Mouse (Mus musculus) stomach, embryonic 14.5 days (tissue): ENCODE results near the gene Gm21969. TPM values are rescaled to one million over a fixed set of nuclear protein-coding genes. Genes with fewer than 3 reads are reported as not detected.
A peak's percentile ranks its signal among the peaks of the same experiment; 100 is the strongest.

Experiments used
- ATAC-seq: fragments of 200-750 bp; cut with Nextera tagmentation; 2 replicates; pipeline ENCODE4 v1.8.0; 2017; ENCODE audit warnings: low read depth, moderate TSS enrichment; ENCODE audit not compliant: insufficient number of reproducible peaks, insufficient read depth, low FRiP score
- H3K27ac ChIP-seq: fragments of 300-500 bp; sonication (generic); 2 replicates; pipeline ENCODE4 v1.5.1; 2014; ENCODE audit warnings: mild to moderate bottlenecking, low read length, moderate library complexity, mixed read lengths
- H3K27me3 ChIP-seq: fragments of 300-500 bp; sonication (generic); 2 replicates; pipeline ENCODE4 v1.6.1; 2014; ENCODE audit warnings: low read length, control low read depth, mixed read lengths; ENCODE audit not compliant: control insufficient read depth, insufficient read depth
- H3K36me3 ChIP-seq: fragments of 300-500 bp; sonication (generic); 2 replicates; pipeline ENCODE4 v1.6.1; 2014; ENCODE audit warnings: mild to moderate bottlenecking, control low read depth, low read length, moderate library complexity, mixed read lengths; ENCODE audit not compliant: control insufficient read depth, insufficient read depth
- H3K4me1 ChIP-seq: fragments of 300-500 bp; sonication (generic); 2 replicates; pipeline ENCODE4 v1.6.1; 2014; ENCODE audit warnings: low read length, control low read depth, mixed read lengths; ENCODE audit not compliant: control insufficient read depth, insufficient read depth
- H3K4me2 ChIP-seq: fragments of 300-500 bp; sonication (generic); replicated peaks from 2 replicates; pipeline ENCODE4 v1.6.1; 2014; ENCODE audit warnings: low read depth, low read length, control low read depth
- H3K4me3 ChIP-seq: fragments of 300-500 bp; sonication (generic); 2 replicates; pipeline ENCODE4 v1.5.1; 2014; ENCODE audit warnings: low read depth, low read length, control low read depth
- H3K9ac ChIP-seq: fragments of 300-500 bp; sonication (generic); replicated peaks from 2 replicates; pipeline ENCODE4 v1.6.1; 2014; ENCODE audit warnings: low read depth, mild to moderate bottlenecking, control low read depth, low read length, moderate library complexity, mixed read lengths
- H3K9me3 ChIP-seq: fragments of 300-500 bp; sonication (generic); 2 replicates; pipeline ENCODE4 v1.6.1; 2016; ENCODE audit warnings: low read depth, low read length, control low read depth; ENCODE audit not compliant: control insufficient read depth
- WGBS: fragments of 180-500 bp; shearing (Covaris S2); extraction: QIAGEN DNeasy Blood & Tissue Kit; methylation state at CpG from one replicate; pipeline ENCODE4 v1.1.7; 2014; 5-methylcytosine and 5-hydroxymethylcytosine counted together
- polyA plus RNA-seq: library from polyadenylated mRNA; unstranded; fragments of >200 nt; fragmentation: Nextera tagmentation; extraction: Ambion mirVana; gene quantifications from 2 replicates; pipeline ENCODE4 v1.2.1, GENCODE M21; 2014

The Gm21969 gene
- polyA plus RNA-seq, 1 experiment from 2014 or later, result not detected

- no peaks in the 10 kb centered on the region for H3K9me3 ChIP-seq
- no peak overlapping the region for H3K9ac ChIP-seq
- ATAC-seq, result no peak
- H3K4me3 ChIP-seq, result no peak overlapping the region
- H3K27ac ChIP-seq, result no peak overlapping the region
- no peaks in the 10 kb centered on the region for H3K36me3 ChIP-seq
- 67% methylated on average over 5 of the region's 5 CpGs for WGBS
- peaks cover 23% of the 10 kb centered on the region; the same call in 1 of the 2 replicates for H3K4me1 ChIP-seq
- H3K27me3 ChIP-seq, result no peaks in the 10 kb centered on the region
- H3K4me2 ChIP-seq, result no peak overlapping the region
Observed at GRCm38 (mm10) chr4:139589351-139590027, 13.5 kb upstream of the Gm21969 start.

- Histone ChIP-seq H3K9ac (no peak overlapping the region), H3K4me2 (no peak overlapping the region), H3K4me3 (no peak overlapping the region), H3K9me3 (no peaks in the 10 kb centered on the region), H3K27me3 (no peaks in the 10 kb centered on the region), H3K27ac (no peak overlapping the region), H3K36me3 (no peaks in the 10 kb centered on the region), H3K4me1 (peaks cover 16% of the 10 kb centered on the region; the same call in 1 of the 2 replicates)
- WGBS, result 57% methylated on average over 4 of the region's 4 CpGs
- ATAC-seq, result no peak
Observed at GRCm38 (mm10) chr4:139590446-139590845, 12.5 kb upstream of the Gm21969 start.

GRCm38 (mm10) chr4:139592895-139593294, 10.1 kb upstream of the Gm21969 start:
- no peaks in the 10 kb centered on the region for H3K9me3 ChIP-seq
- 79% methylated on average over 7 of the region's 7 CpGs for whole genome bisulfite sequencing
- H3K4me3 ChIP-seq, result no peak overlapping the region
- H3K27ac ChIP-seq, result no peak overlapping the region
- no peak overlapping the region for H3K9ac ChIP-seq
- no peaks in the 10 kb centered on the region for H3K27me3 ChIP-seq
- H3K4me2 ChIP-seq, result no peak overlapping the region
- no peaks in the 10 kb centered on the region for H3K36me3 ChIP-seq
- H3K4me1 ChIP-seq, result peaks cover 33% of the 10 kb centered on the region
- ATAC-seq, result no peak

- peaks cover 38% of the 10 kb centered on the region for H3K4me1 ChIP-seq
- no peaks in the 10 kb centered on the region for H3K27me3 ChIP-seq
- no peak for ATAC-seq
- no peak overlapping the region for H3K4me3 ChIP-seq
- 77% methylated on average over 6 of the region's 6 CpGs for WGBS
- no peak overlapping the region for H3K4me2 ChIP-seq
- H3K9ac ChIP-seq, result no peak overlapping the region
- H3K9me3 ChIP-seq, result no peaks in the 10 kb centered on the region
- no peak overlapping the region for H3K27ac ChIP-seq
- H3K36me3 ChIP-seq, result no peaks in the 10 kb centered on the region
Observed at GRCm38 (mm10) chr4:139593383-139593782, 9.6 kb upstream of the Gm21969 start.

- Histone ChIP-seq H3K27ac (no peak overlapping the region), H3K36me3 (no peaks in the 10 kb centered on the region), H3K27me3 (no peaks in the 10 kb centered on the region), H3K9me3 (no peaks in the 10 kb centered on the region), H3K4me1 (peaks cover 44% of the 10 kb centered on the region), H3K4me2 (no peak overlapping the region), H3K9ac (no peak overlapping the region), H3K4me3 (no peak overlapping the region)
- no peak for ATAC-seq
- WGBS, result 47% methylated on average over 3 of the region's 3 CpGs
Observed at GRCm38 (mm10) chr4:139594062-139594461, 8.9 kb upstream of the Gm21969 start.

GRCm38 (mm10) chr4:139596715-139597114, 6.3 kb upstream of the Gm21969 start:
- Histone ChIP-seq H3K9me3 (no peaks in the 10 kb centered on the region), H3K4me2 (no peak overlapping the region), H3K9ac (no peak overlapping the region), H3K27ac (no peak overlapping the region), H3K4me3 (no peak overlapping the region), H3K36me3 (no peaks in the 10 kb centered on the region), H3K4me1 (peaks cover 58% of the 10 kb centered on the region), H3K27me3 (no peaks in the 10 kb centered on the region)
- 31% methylated on average over 9 of the region's 9 CpGs for WGBS
- no peak for ATAC-seq

GRCm38 (mm10) chr4:139597286-139598284, 5.4 kb upstream of the Gm21969 start:
- WGBS, result 36% methylated on average over 20 of the region's 20 CpGs
- Histone ChIP-seq H3K9me3 (no peaks in the 10 kb centered on the region), H3K36me3 (no peaks in the 10 kb centered on the region), H3K4me2 (peak overlapping the region; percentile 40; the same call in 1 of the 2 replicates), H3K4me3 (no peak overlapping the region), H3K27me3 (no peaks in the 10 kb centered on the region), H3K27ac (peak overlapping the region; percentile 96), H3K9ac (no peak overlapping the region), H3K4me1 (peaks cover 66% of the 10 kb centered on the region)
- no peak for ATAC-seq

GRCm38 (mm10) chr4:139598356-139598755, 4.6 kb upstream of the Gm21969 start:
- Histone ChIP-seq H3K27ac (peak overlapping the region; percentile 96), H3K27me3 (no peaks in the 10 kb centered on the region), H3K4me3 (no peak overlapping the region), H3K9ac (no peak overlapping the region), H3K36me3 (no peaks in the 10 kb centered on the region), H3K9me3 (no peaks in the 10 kb centered on the region), H3K4me2 (peak overlapping the region; percentile 40), H3K4me1 (peaks cover 70% of the 10 kb centered on the region)
- WGBS, result 21% methylated on average over 13 of the region's 13 CpGs
- no peak for ATAC-seq
